Mouse (Mus musculus) thymus, adult 2 months (tissue): ENCODE measurements around the gene Atp6v1fnb.

ENCODE experiments used
- CTCF ChIP-seq: fragments of 200-500 bp; IDR thresholded peaks from 2 replicates; pipeline ENCODE4 v1.5.1; 2012; ENCODE audit warnings: mild to moderate bottlenecking, control low read depth, low read length, moderate library complexity, borderline replicate concordance; ENCODE audit not compliant: control insufficient read depth, poor library complexity, insufficient read depth; ENCODE audit errors: extremely low read depth
- POLR2A ChIP-seq: fragments of 200-500 bp; IDR thresholded peaks from 2 replicates; pipeline ENCODE4 v1.6.1; 2012; ENCODE audit warnings: mild to moderate bottlenecking, low read length, control low read depth, moderate library complexity; ENCODE audit not compliant: control insufficient read depth, poor library complexity, insufficient read depth; ENCODE audit errors: extremely low read depth

- TF ChIP-seq POLR2A = no peak
- no peak for TF ChIP-seq CTCF
Observed at GRCm38 (mm10) chr6:29471137-29471536, at the start of gene Atp6v1fnb.
